Mouse (Mus musculus): ENCODE results near the gene Pou2f1.

- TF ChIP-seq USF2 (IDR thresholded peaks at IDR 0.05; ENCODE audit: borderline replicate concordance in 1 of 2, insufficient read depth in 1 of 2, low read depth in 1 of 2, low read length in 2 of 2): no peak
- TF ChIP-seq GATA1 (IDR thresholded peaks at IDR 0.05; ENCODE audit: low read depth, low read length): no peak
- TF ChIP-seq POLR2AphosphoS2 (IDR thresholded peaks at IDR 0.05; ENCODE audit: low read length): no peak
- TF ChIP-seq CTCF (IDR thresholded peaks at IDR 0.05 in 2 of 3, conservative IDR thresholded peaks at IDR 0.05 in 1 of 3; ENCODE audit: control insufficient read depth in 1 of 3, insufficient read depth in 1 of 3, low read depth in 2 of 3, low read length in 3 of 3, poor library complexity in 1 of 3, severe bottlenecking in 1 of 3): no peak
These were observed 14.7 kb upstream of the Pou2f1 start for GRCm38 (mm10) chr1:166017203-166017602.

Measured in MEL (cell line).